Mouse (Mus musculus) frontal cortex, postnatal 14 days (tissue): ENCODE results near the gene Emc10.

Source experiments
- DNase-seq, 2 experiments: peaks; one replicate each; pipeline ENCODE4 v3.0.0; 2022; ENCODE audit warnings: low spot score in 2 of 2

Gene Emc10

DNA sequence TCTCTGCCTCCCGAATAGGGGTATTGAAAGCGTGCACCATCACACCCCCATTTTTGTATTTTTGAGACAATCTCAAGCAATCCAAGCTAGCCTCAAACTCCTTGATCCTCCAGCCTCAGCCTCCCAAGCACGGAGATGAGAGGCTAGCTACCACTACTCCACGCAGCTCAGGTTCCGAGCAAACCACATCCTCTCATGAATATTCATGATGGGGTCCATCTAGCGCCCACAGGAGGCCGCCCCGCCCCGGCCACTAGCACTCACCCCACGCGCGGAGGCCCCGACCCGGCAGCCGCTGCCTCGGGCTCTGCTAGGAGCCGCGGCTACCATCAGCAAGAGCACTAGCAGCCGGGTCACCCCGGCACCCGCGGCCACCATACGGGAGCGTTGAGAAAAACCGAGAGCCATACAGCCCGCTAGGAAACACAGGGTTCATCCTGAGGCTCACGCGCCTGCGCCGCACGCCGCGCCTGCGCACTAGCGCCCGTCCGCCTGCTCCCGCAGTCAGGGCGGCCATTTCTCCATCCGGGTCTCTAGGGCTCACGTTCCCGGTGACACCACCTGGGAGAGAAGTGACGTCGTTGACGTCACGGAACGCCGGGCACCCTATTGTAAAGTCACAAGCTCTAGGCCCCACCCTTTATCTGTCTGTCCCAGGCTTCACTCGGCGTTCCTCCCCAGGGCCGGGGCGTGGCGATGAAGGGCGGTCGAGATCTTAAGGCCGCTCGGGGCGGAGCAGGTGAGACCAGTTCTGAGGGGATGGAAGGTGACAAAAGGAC is at the start of gene Emc10, which contains the start of gene Fam71e1:
Gene Emc10 (minus strand): TSS at position 538 of the 779 bp plus-strand sequence.
Gene Fam71e1 (plus strand): TSS at position 590 of the 779 bp plus-strand sequence.
- DNase-seq = peak; percentile 97

DNA sequence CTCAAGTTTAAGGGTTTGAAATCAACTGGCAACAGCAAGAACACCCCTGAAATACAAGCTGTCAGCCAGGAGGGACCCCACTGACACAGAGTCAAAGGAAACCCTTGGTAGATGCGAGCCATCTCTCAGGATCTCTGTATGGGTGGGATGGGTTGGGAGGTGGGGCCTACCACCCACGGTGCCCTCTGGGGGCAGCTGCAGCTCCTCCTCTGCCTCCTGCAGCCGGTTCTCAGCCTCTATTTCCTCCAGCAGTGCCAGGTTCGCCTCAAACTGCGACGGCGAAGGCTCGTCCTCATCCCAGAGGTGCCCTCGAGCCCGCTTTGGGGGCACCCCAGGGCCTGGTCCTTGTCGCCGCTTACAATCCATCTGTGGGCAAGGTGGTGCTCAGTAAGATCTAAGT is 46.7 kb upstream of the Emc10 start:
- no peak for DNase-seq

- DNase-seq = no peak
These were observed 46.2 kb upstream of the Emc10 start for GRCm38 (mm10) chr7:44542555-44542954.

DNA sequence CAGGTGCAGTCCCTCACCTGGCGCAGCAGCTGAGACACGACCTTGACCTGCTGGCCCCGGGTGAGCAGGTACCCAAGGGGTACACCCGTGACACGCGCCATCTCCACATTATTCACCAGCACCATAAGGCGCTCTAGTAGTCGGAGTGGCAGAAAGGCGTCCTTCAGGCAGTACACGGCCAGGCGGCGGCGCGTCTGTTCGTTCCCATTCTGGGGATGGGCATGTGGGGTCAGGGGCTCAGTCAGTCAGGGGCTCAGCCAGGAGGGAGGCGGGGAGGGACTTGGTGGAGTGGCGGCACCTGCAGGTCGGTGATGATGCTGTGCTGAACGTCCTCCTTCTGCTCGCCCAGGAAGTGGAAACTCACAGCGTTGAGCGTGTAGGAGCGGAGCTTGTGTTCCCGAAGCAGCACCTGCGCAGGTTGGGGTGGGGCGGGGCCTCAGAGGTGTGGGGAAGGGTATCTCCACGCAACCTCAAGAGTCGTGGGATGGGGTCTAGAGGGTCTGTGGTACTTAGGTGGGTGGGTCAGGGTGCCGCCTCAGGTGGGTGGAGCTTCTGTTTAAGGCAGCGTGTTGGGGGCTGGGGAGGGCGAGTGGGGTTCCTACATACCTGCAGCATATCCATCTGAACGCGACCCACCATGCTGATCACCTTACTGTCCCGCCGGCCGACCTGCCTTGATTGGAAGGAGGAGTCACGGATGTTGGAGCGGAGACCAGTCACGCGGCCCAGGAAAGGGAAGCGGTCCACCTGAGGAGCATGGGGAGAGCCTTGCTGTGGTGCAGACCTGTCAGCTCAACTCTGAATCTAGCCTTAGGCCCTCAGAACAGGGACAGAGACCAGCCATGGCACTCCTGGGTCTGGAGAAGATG is 42.7 kb upstream of the Emc10 start:
- no peak for DNase-seq

DNA sequence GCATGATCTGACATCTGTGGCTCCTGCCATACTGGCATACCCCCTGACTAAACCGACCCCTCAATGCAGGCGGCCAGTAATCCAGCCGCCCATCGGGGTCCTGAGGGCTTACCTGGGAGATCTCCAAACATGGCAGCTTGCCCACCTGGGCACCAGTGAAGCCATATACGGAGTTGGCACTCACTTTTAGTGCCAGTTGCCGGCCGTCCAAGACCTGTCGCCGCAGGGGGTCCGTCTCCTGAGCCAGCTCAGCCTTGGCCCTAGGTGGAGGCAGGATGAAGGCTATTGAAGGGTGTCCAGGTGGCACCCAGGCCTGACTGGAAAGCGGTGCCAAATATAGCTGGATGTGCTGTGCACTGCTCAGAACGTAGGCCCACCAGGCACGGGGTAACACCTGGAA is 41.2 kb upstream of the Emc10 start:
- no peak for DNase-seq

GRCm38 (mm10) chr7:44537009-44537408 is 40.7 kb upstream of the Emc10 start:
- DNase-seq = no peak

DNA sequence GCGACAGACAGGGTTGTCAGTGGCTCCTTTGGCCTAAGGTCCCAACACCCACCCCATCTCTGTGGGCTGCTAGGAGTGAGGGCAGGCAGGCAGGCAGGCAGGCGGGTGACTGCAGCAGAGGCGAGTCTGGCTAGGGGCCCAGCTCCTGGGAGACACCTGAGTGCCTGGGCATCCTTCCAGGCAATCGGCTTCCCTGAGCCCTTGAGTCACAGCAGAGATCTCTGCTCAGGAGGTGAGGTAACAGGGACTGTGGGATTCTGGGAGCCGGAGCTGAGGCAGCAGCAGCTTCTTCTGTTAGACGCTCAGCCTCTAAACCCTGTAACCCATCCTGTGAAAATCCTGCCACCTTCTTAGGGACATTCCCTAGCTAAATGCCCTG is 40.2 kb upstream of the Emc10 start:
- DNase-seq = no peak

- DNase-seq = no peak
These were observed 39.6 kb upstream of the Emc10 start for GRCm38 (mm10) chr7:44535657-44536589.

DNA sequence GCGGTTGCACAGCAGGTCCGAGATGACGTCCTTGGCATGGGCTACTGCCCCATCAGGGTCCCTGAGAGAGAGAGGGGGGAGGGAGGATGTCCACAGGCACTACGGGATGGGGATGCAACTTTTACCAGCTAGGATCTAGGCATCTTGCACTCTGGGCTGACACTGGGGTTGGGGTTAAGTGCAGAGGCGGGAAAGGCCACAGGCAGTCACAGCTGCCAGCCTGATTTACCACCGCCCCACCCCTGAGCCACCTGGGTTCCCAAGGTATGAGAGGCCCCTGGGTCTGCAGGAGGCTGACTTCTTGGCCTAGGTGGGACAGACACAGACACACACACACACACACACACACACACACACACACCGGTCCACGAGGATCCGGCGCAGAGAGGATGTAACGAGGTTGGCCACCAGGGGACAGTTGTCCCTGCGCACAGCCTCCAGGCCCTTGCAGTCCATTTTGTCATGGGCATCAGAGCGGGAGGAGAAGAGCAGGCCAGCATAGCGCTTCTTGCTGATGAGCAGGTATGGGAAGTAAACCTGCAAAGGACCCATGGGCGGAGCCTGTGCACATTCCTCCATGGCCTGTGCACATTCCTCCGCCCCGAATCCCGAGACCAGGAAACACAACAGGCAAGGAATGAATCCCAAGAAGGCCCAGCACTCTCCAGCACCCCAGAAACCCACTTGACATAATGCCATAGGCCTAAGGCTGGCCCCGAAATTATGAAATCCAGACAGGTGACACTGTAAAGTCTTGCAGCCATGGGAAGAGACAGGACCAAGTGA is 38.5 kb upstream of the Emc10 start:
- no peak for DNase-seq

DNA sequence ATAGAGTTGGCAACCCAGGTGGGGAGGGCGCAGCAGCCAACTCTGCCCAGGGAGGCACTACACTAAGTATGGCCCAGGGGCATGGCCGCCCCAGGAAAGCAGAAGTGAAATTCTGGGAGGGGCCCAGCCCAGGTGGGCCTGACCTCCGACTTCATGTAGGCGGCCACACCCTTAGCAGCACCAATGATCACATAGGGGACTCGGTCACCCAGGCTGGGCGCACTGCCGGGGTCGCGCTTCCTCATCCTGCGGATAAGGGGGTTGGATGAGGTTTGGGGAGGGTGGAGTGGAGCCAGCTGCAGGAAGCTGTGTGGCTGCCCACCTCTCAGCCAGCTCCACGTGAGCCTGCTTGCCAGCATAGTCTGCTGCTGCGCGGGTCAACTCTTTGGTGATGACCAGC is 37.9 kb upstream of the Emc10 start:
- no peak for DNase-seq

- DNase-seq = no peak
These were observed 37.4 kb upstream of the Emc10 start for GRCm38 (mm10) chr7:44533746-44534045.

GRCm38 (mm10) chr7:44532918-44533745 is 36.8 kb upstream of the Emc10 start:
- DNase-seq = no peak

DNA sequence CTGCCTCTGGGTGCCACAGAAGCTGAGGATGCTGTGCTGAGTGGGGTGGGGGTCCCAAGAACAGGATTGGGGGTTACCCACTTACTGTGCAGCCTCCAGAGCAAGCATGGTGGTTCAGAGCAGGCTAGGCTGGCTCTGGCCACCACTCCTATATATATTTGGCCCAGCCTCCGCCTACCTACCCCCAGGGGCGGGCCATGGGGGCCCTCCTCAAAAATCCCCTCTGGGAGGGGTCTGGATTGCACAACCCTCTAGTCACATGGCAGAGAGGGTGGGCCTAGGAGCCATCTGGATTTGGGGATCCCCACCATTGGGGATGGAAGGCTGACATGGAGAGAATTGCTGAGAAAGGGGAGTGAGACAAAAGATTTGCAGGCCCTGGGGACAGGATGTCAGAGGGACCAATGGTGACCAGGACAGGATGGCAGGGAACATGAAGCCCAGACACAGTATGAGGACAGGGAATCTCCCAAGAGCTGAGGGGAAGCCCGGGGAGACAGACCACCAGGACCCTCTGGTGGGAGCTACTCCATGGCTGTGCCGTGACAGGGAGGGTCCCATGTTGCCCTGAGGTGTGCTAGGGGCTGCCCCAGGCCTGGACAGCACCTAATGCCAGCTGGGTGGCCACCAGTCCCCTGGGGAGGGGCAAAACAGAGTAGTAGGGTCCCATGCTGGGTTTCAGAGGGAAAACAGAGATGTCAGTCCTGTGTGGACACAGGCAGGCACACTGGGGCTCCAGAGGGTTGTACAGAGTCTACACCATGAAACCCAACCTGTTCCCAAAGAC is 35.8 kb upstream of the Emc10 start, which contains the start of gene Spib:
Gene Spib (minus strand): TSS at position 126 of the 787 bp plus-strand sequence.
- DNase-seq = no peak

DNA sequence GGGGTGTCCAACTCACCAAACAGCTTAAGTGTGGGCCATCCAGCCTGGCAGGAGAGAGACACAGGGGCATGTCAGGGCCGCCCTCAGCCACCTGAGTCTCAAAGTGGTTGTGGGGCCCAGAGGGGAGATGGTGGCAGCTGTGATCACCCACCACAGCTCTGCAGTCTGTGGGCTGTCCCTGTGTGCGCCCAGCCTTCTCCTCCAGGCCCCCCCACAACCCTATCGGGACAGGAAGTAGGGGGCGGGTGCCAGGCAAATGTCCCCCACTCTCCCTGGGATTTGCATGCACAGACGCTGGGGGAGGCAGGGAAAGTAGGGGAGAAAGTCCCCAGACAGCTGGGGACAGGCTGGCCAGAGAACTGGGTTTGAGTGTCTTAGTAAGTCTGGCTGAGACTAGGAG is 34.9 kb upstream of the Emc10 start:
- DNase-seq = no peak

DNA sequence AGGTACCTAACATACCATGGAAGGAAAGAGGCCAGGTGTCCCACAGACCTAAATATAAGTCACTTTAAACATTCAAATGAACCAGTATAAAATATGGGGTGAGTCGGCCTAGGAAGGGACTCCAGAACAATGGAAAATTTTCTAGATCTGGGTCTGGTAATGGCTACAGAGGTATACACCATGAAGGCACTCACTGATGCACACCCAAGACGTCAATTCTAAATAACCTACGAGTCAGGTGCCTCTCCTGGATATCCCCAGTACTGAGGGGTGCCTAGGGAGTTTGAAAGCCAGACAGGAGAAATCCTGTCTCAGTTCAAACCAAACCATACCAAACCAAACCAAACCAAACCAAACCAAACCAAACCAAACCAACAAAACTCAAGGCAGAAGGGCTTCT is 34.2 kb upstream of the Emc10 start:
- DNase-seq = no peak

- DNase-seq = no peak
These were observed 33.2 kb upstream of the Emc10 start for GRCm38 (mm10) chr7:44529518-44529917.

- peak in 1 of 2 experiments; percentile 60 for DNase-seq
These were observed 31.4 kb upstream of the Emc10 start for GRCm38 (mm10) chr7:44527483-44528398.

GRCm38 (mm10) chr7:44526414-44527154 is 30.3 kb upstream of the Emc10 start:
- no peak for DNase-seq
